Mouse (Mus musculus) stomach, postnatal 0 days (tissue): ENCODE measurements around the gene Net1.

Experiments
- CTCF ChIP-seq: IDR thresholded peaks from 2 replicates; pipeline ENCODE4 v1.5.1; 2016; ENCODE audit warnings: antibody characterized with exemption, low read depth, mild to moderate bottlenecking, moderate library complexity
- EP300 ChIP-seq: optimal IDR thresholded peaks from 2 replicates; pipeline ENCODE3; 2016; ENCODE audit warnings: antibody characterized with exemption

DNA sequence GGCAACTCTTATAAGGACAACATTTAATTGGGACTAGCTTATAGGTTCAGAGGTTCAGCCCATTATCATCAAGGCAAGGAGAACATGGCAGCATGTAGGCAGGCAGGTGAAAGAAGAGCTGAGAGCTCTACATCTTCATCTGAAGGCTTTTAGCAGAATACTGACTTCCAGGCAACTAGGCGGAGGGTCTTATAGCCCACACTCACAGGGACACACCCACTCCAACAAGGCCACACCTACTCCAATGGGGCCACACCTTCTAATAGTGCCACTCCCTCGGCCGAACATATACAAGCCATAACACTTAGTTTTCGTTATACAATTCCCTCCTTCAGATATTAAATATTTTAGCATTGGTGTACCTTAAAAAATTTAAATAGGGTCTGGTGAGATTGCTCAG is 45.2 kb downstream of the Net1 start:
- TF ChIP-seq EP300 (no peak), CTCF (no peak)
